Mouse (Mus musculus): Measurements from ENCODE around the gene Pros1. TPM values are rescaled to one million over a fixed set of nuclear protein-coding genes. Genes with fewer than 3 reads are reported as not detected.

The Pros1 gene
- polyA plus RNA-seq, 1 experiment: not detected

DNA sequence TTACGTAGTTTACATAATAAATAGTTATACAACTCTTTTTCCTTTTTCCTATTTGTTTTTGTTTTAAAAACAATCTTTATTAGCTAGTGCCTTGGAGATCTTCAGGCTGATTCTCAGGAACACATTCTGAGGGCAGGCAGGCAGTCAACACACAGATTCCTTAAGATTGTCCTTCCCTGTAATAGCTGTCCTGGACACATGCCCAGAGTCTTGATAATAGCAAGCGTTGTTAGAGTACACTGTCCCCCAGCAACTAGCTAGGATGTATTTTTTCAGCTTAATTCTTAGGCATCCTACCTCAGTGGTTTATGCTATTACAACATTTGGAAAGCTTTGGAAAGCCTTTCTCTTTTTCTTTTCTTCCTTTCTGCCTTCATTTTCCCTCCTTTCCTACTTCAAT lies 58.1 kb downstream of the Pros1 start:
- H3K4me3 ChIP-seq (ENCODE audit: insufficient read depth, low read depth, low read length): no peak overlapping the region
- WGBS: 57% methylated on average over 2 of the region's 2 CpGs
- no peaks in the 10 kb centered on the region for H3K4me1 ChIP-seq (ENCODE audit: control insufficient read depth, insufficient read depth, low read length)
- H3K27ac ChIP-seq (ENCODE audit: insufficient read depth, low read depth, low read length): no peak overlapping the region
- no peak for TF ChIP-seq CTCF (IDR thresholded peaks at IDR 0.05; ENCODE audit: insufficient read depth, low read depth, low read length)
- no peak for TF ChIP-seq POLR2A (IDR thresholded peaks at IDR 0.05; ENCODE audit: insufficient read depth, low read depth, low read length)

GRCm38 (mm10) chr16:62915530-62915929 lies 61.4 kb downstream of the Pros1 start:
- H3K4me1 ChIP-seq (ENCODE audit: control insufficient read depth, insufficient read depth, low read length): no peaks in the 10 kb centered on the region
- TF ChIP-seq POLR2A (IDR thresholded peaks at IDR 0.05; ENCODE audit: insufficient read depth, low read depth, low read length) (no peak), CTCF (IDR thresholded peaks at IDR 0.05; ENCODE audit: insufficient read depth, low read depth, low read length) (no peak)
- WGBS: 93% methylated on average over 5 of the region's 5 CpGs
- no peak overlapping the region for H3K4me3 ChIP-seq (ENCODE audit: insufficient read depth, low read depth, low read length)
- H3K27ac ChIP-seq (ENCODE audit: insufficient read depth, low read depth, low read length): no peak overlapping the region

DNA sequence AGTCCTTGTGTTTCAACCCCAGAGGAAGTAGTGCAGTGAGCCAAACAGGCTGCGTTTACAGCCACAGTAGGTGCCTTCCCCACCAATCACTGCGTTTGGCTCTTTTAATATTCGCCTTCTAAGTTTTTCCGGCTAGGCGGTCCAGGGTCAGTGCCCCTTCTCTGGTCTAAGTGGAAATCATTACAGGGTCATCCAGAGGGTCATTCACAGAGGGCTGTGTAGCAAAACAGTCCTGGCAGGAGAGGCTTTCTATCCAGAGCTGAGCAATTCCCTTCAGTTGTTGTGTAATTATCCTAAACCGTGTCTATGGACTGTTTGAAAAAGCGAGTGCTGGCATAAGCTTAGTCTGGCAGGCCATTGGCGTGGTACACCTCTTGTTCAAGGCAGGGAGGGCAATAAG lies 68.1 kb downstream of the Pros1 start:
- WGBS: 26% methylated on average over 8 of the region's 8 CpGs
- Histone ChIP-seq H3K4me1 (ENCODE audit: control insufficient read depth, insufficient read depth, low read length) (no peaks in the 10 kb centered on the region), H3K27ac (ENCODE audit: insufficient read depth, low read depth, low read length) (no peak overlapping the region), H3K4me3 (ENCODE audit: insufficient read depth, low read depth, low read length) (no peak overlapping the region)
- TF ChIP-seq POLR2A (IDR thresholded peaks at IDR 0.05; ENCODE audit: insufficient read depth, low read depth, low read length) (no peak), CTCF (IDR thresholded peaks at IDR 0.05; ENCODE audit: insufficient read depth, low read depth, low read length) (no peak)

DNA sequence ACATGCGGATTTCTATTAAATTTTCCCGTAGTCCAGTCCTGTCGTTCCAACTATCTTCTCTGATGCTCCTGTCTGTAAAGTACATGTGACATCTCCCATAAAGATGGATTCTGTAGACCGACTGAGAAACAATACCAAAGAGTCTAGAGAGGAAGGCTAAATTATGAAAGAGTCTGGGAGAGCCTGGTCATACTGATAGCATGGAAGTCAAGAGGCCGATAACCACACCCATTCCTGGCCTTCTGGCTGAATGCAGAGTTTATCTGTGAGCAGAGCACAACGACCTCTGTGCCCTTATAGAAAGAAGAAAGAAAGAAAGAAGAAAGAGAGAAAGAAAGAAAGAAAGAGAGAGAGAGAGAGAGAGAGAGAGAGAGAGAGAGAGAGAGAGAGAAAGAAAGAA lies 77.2 kb downstream of the Pros1 start:
- WGBS: 93% methylated on average over 6 of the region's 6 CpGs
- Histone ChIP-seq H3K27ac (ENCODE audit: insufficient read depth, low read depth, low read length) (no peak overlapping the region), H3K4me3 (ENCODE audit: insufficient read depth, low read depth, low read length) (no peak overlapping the region), H3K4me1 (ENCODE audit: control insufficient read depth, insufficient read depth, low read length) (no peaks in the 10 kb centered on the region)
- TF ChIP-seq POLR2A (IDR thresholded peaks at IDR 0.05; ENCODE audit: insufficient read depth, low read depth, low read length) (no peak), CTCF (IDR thresholded peaks at IDR 0.05; ENCODE audit: insufficient read depth, low read depth, low read length) (no peak)

GRCm38 (mm10) chr16:62936316-62936715 lies 82.2 kb downstream of the Pros1 start:
- 73% methylated on average over 11 of the region's 11 CpGs for WGBS
- no peaks in the 10 kb centered on the region for H3K4me1 ChIP-seq (ENCODE audit: control insufficient read depth, insufficient read depth, low read length)
- no peak for TF ChIP-seq POLR2A (IDR thresholded peaks at IDR 0.05; ENCODE audit: insufficient read depth, low read depth, low read length)
- TF ChIP-seq CTCF (IDR thresholded peaks at IDR 0.05; ENCODE audit: insufficient read depth, low read depth, low read length): no peak
- H3K4me3 ChIP-seq (ENCODE audit: insufficient read depth, low read depth, low read length): no peak overlapping the region
- no peak overlapping the region for H3K27ac ChIP-seq (ENCODE audit: insufficient read depth, low read depth, low read length)

- Histone ChIP-seq H3K27ac (ENCODE audit: insufficient read depth, low read depth, low read length) (no peak overlapping the region), H3K4me3 (ENCODE audit: insufficient read depth, low read depth, low read length) (no peak overlapping the region), H3K4me1 (ENCODE audit: control insufficient read depth, insufficient read depth, low read length) (no peaks in the 10 kb centered on the region; the same call in 1 of the 2 replicates)
- 15% methylated on average over 16 of the region's 16 CpGs for WGBS
- no peak for TF ChIP-seq POLR2A (IDR thresholded peaks at IDR 0.05; ENCODE audit: insufficient read depth, low read depth, low read length)
- no peak for TF ChIP-seq CTCF (IDR thresholded peaks at IDR 0.05; ENCODE audit: insufficient read depth, low read depth, low read length)
Measured at GRCm38 (mm10) chr16:62940388-62941003, 86.4 kb downstream of the Pros1 start.

DNA sequence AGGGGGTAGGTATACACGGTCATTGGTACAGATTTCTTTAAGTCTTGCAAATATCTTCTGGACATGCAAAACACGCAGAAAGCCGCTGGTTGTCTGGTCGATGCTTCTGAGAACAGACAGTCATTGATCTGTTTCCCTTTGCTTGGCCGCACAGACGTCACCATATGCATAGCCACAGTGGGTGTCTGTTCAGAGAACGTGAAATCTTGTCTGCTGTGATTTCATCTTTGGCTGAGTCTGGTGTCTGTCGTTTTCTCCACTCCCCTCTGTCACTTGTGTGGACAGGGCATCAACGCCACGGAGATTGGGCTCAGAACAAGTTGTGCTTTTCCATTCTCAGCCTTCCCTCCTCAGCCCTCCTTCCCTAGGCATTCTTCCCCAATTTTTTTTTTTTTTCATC lies 87.7 kb downstream of the Pros1 start:
- 73% methylated on average over 10 of the region's 10 CpGs for WGBS
- Histone ChIP-seq H3K4me3 (ENCODE audit: insufficient read depth, low read depth, low read length) (no peak overlapping the region), H3K4me1 (ENCODE audit: control insufficient read depth, insufficient read depth, low read length) (no peaks in the 10 kb centered on the region; the same call in 1 of the 2 replicates), H3K27ac (ENCODE audit: insufficient read depth, low read depth, low read length) (no peak overlapping the region)
- no peak for TF ChIP-seq CTCF (IDR thresholded peaks at IDR 0.05; ENCODE audit: insufficient read depth, low read depth, low read length)
- no peak for TF ChIP-seq POLR2A (IDR thresholded peaks at IDR 0.05; ENCODE audit: insufficient read depth, low read depth, low read length)

GRCm38 (mm10) chr16:62942418-62943410 lies 88.6 kb downstream of the Pros1 start:
- Histone ChIP-seq H3K27ac (ENCODE audit: insufficient read depth, low read depth, low read length) (no peak overlapping the region), H3K4me1 (ENCODE audit: control insufficient read depth, insufficient read depth, low read length) (no peaks in the 10 kb centered on the region; the same call in 1 of the 2 replicates), H3K4me3 (ENCODE audit: insufficient read depth, low read depth, low read length) (no peak overlapping the region)
- 52% methylated on average over 16 of the region's 16 CpGs for WGBS
- TF ChIP-seq CTCF (IDR thresholded peaks at IDR 0.05; ENCODE audit: insufficient read depth, low read depth, low read length) (no peak), POLR2A (IDR thresholded peaks at IDR 0.05; ENCODE audit: insufficient read depth, low read depth, low read length) (no peak)

DNA sequence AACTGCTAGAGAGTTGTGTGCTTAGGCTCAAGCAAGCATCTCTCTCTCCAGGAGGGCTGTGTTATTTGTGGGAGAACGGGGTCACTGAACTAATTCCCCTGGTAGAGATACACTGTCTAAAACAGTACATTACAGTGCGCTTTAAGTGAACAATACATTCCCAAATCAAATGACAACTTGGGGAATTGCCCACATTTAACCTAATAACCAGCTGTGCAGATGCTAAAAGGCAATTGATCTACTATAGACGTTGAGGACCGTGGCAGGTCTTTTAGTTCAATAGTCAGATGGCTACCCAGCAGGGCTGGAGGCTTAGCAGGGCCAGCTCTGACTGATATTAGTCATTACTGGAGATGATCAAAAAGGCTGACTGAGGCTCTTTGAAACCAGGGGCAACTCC lies 104.4 kb downstream of the Pros1 start:
- 44% methylated on average over 4 of the region's 4 CpGs for WGBS
- H3K4me3 ChIP-seq (ENCODE audit: insufficient read depth, low read depth, low read length): no peak overlapping the region
- no peak overlapping the region for H3K27ac ChIP-seq (ENCODE audit: insufficient read depth, low read depth, low read length)
- no peak for TF ChIP-seq CTCF (IDR thresholded peaks at IDR 0.05; ENCODE audit: insufficient read depth, low read depth, low read length)
- no peaks in the 10 kb centered on the region for H3K4me1 ChIP-seq (ENCODE audit: control insufficient read depth, insufficient read depth, low read length)

Measured in olfactory bulb, adult 2 months (tissue).